Mouse (Mus musculus) liver, adult 2 months (tissue): ENCODE data around the gene Ralgps1.

ENCODE experiments used
- CTCF ChIP-seq: fragments of 200-500 bp; IDR thresholded peaks from 2 replicates; pipeline ENCODE4 v1.5.1; 2011; ENCODE audit warnings: low read depth, low read length, control low read depth
- POLR2A ChIP-seq: fragments of 200-500 bp; IDR thresholded peaks from 2 replicates; pipeline ENCODE4 v1.6.1; 2011; ENCODE audit warnings: low read length, control low read depth; ENCODE audit not compliant: insufficient read depth; ENCODE audit errors: extremely low read depth

DNA sequence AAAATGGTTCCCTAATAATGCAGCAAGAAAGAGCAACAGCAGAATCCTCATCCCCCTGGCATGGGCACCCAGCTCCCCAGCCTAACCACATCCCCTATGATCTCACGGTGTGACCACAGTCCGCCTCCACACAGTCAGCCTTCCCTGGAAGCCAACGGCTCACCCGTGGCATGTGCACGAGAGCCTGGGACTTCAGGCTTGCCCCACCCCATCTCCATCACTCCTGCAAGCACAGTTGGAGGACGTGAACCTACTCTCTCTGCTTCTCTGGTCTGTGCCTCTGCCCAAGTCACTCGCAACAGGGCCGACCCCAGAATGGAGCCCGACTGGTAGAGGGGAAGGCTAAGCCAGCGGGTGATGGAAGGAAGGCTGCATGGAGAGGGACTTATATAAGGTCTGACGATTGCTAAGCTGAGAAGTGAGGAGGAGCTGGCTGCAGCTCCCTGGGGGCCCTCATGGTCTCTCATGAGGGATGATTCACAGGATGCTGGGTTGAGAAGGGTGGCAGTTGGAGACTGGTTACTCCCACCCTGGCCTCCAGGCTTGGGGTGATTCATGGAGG is 149.9 kb downstream of the Ralgps1 start:
- TF ChIP-seq CTCF (no peak), POLR2A (no peak)
